Mouse (Mus musculus) lung, adult 2 months (tissue): Measurements from ENCODE around the gene Rgs3.

Experiments
- CTCF ChIP-seq: fragments of 200-500 bp; IDR thresholded peaks from 2 replicates; pipeline ENCODE4 v1.5.1; 2011; ENCODE audit warnings: mild to moderate bottlenecking, low read length, control low read depth; ENCODE audit not compliant: insufficient read depth
- POLR2A ChIP-seq: fragments of 200-500 bp; IDR thresholded peaks from 2 replicates; pipeline ENCODE4 v1.6.1; 2011; ENCODE audit warnings: low read depth, mild to moderate bottlenecking, control low read depth, low read length, borderline replicate concordance; ENCODE audit errors: extremely low read depth

DNA sequence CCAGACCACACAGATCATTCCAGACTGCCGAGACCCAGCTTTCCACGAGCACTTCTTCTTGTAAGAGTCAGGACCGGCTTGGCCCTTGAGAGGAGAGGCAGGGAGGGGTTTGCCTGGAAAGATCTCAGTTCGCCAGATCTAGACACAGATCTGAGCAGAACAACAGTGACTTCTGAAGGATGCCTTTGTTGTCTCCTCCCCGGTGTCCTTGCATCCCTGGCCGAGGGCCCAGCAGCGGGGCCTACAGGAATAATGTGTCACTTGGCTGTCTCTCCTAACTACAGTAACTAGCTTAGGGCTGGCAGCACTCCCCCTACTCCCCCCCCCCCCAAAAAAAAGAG, 46.9 kb downstream of the Rgs3 start:
- TF ChIP-seq CTCF (no peak), POLR2A (no peak)
